Mouse (Mus musculus) midbrain, postnatal 0 days (tissue): Measurements from ENCODE around the gene Rbbp8nl. TPM values are rescaled to one million over a fixed set of nuclear protein-coding genes. Genes with fewer than 3 reads are reported as not detected.

Experiments used
- ATAC-seq: fragments of 200-750 bp; cut with Nextera tagmentation; 2 replicates; pipeline ENCODE4 v1.8.0; 2017; ENCODE audit warnings: moderate number of reproducible peaks, mild to moderate bottlenecking, moderate TSS enrichment, moderate library complexity; ENCODE audit not compliant: low FRiP score
- DNase-seq: peaks from one replicate; pipeline ENCODE4 v3.0.0-alpha.2; 2015; ENCODE audit warnings: low spot score
- H3K27ac ChIP-seq: fragments of 300-500 bp; sonication (generic); 2 replicates; pipeline ENCODE4 v1.5.1; 2014; ENCODE audit warnings: low read depth, mild to moderate bottlenecking, low read length, mixed read lengths
- H3K27me3 ChIP-seq: fragments of 300-500 bp; sonication (generic); 2 replicates; pipeline ENCODE4 v1.6.1; 2014; ENCODE audit warnings: low read length, control low read depth, mixed read lengths; ENCODE audit not compliant: insufficient read depth
- H3K36me3 ChIP-seq: fragments of 300-500 bp; sonication (generic); 2 replicates; pipeline ENCODE4 v1.6.1; 2014; ENCODE audit warnings: low read length, control low read depth, mixed read lengths; ENCODE audit not compliant: insufficient read depth
- H3K4me1 ChIP-seq: fragments of 300-500 bp; sonication (generic); 2 replicates; pipeline ENCODE4 v1.6.1; 2014; ENCODE audit warnings: mild to moderate bottlenecking, control low read depth, antibody characterized with exemption, low read length, mixed read lengths; ENCODE audit not compliant: insufficient read depth
- H3K4me2 ChIP-seq: fragments of 300-500 bp; sonication (generic); 2 replicates; pipeline ENCODE4 v1.6.1; 2014; ENCODE audit warnings: low read depth, mild to moderate bottlenecking, low read length, mixed read lengths; ENCODE audit not compliant: poor library complexity, severe bottlenecking
- H3K4me3 ChIP-seq: fragments of 300-500 bp; sonication (generic); 2 replicates; pipeline ENCODE4 v1.5.1; 2014; ENCODE audit warnings: low read depth, mild to moderate bottlenecking, low read length, moderate library complexity
- H3K9ac ChIP-seq: fragments of 300-500 bp; sonication (generic); replicated peaks from 2 replicates; pipeline ENCODE4 v1.6.1; 2014; ENCODE audit warnings: mild to moderate bottlenecking, low read length, moderate library complexity, mixed read lengths; ENCODE audit not compliant: poor library complexity, severe bottlenecking
- H3K9me3 ChIP-seq: fragments of 300-500 bp; sonication (generic); 2 replicates; pipeline ENCODE4 v1.6.1; 2016; ENCODE audit warnings: low read length, control low read depth
- CTCF ChIP-seq: IDR thresholded peaks from 2 replicates; pipeline ENCODE4 v1.5.1; 2016; ENCODE audit warnings: antibody characterized with exemption, mild to moderate bottlenecking
- WGBS: fragments of 180-500 bp; shearing (Covaris S2); extraction: QIAGEN DNeasy Blood & Tissue Kit; methylation state at CpG from one replicate; pipeline ENCODE4 v1.1.7; 2014; 5-methylcytosine and 5-hydroxymethylcytosine counted together
- polyA plus RNA-seq: library from polyadenylated mRNA; unstranded; fragments of >200 nt; fragmentation: Nextera tagmentation; extraction: Ambion mirVana; gene quantifications from 2 replicates; pipeline ENCODE4 v1.2.1, GENCODE M21; 2015
- total RNA-seq: library from RNA; depleted of rRNA; stranded (reverse); fragments of >200 nt; gene quantifications from 2 replicates; pipeline ENCODE4 v1.2.3, GENCODE M21; 2014

The Rbbp8nl gene
- total and polyA plus RNA-seq, 2 experiments from 2014 or later = not detected

DNA sequence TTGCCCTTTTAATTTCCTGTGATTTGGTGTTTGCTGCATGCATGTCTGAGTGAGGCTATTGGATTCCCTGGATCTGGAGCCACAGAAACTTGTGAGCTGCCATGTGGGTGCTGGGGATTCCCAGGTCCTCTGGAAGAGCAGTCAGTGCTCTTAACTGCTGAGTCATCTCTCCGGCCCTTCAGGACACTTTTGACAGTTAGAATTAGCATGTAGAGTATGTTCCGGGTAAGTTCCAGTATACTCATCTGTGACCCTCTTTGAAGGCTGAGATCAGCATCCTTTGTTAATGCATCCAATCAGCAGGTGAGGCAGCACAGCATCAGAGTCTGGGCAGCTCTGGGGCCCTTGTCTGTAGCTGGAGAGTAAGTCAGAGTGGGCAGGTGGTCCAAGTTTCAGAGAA, 10.6 kb upstream of the Rbbp8nl start:
- DNase-seq (no peak), ATAC-seq (no peak)
- 83% methylated on average over 2 of the region's 2 CpGs for WGBS
- Histone ChIP-seq H3K4me3 (no peak overlapping the region), H3K27ac (no peak overlapping the region), H3K9ac (no peak overlapping the region), H3K9me3 (0 out of 2 replicates have a peak, but pooled peaks cover 4% of the 10 kb centered on the region), H3K4me1 (no peaks in the 10 kb centered on the region), H3K27me3 (no peaks in the 10 kb centered on the region), H3K4me2 (no peak overlapping the region), H3K36me3 (no peaks in the 10 kb centered on the region)
- TF ChIP-seq CTCF = no peak

GRCm38 (mm10) chr2:180292906-180293305, 3.2 kb upstream of the Rbbp8nl start:
- H3K9me3 ChIP-seq = no peaks in the 10 kb centered on the region
- ATAC-seq = no peak
- no peak overlapping the region for H3K4me2 ChIP-seq
- no peaks in the 10 kb centered on the region for H3K36me3 ChIP-seq
- no peak overlapping the region for H3K27ac ChIP-seq
- H3K27me3 ChIP-seq = no peaks in the 10 kb centered on the region
- no peaks in the 10 kb centered on the region for H3K4me1 ChIP-seq
- TF ChIP-seq CTCF = no peak
- no peak for DNase-seq
- 77% methylated on average over 8 of the region's 8 CpGs for WGBS
- H3K9ac ChIP-seq = no peak overlapping the region
- H3K4me3 ChIP-seq = no peak overlapping the region

- TF ChIP-seq CTCF = no peak
Observed at GRCm38 (mm10) chr2:180292026-180292425, 2.3 kb upstream of the Rbbp8nl start.

DNA sequence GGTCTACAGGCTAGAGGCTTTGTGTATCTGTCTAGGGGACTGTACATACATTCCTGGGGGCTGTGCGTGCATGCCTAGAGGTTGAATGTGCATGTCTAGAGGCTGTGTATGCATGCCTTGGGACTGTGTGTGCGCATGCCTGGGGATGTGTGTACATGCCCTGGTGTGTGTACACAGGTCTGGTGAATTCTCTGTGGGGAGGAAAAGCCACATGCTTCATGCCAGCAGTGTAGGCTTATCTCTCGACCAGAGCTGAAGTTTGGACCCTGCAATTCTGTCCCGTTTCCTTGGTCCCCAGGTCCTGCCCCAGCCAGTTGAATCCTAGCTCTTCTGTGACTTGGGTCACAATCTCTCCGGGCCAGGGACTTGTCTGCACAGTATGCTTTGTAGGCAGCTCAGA, 1.9 kb upstream of the Rbbp8nl start:
- 80% methylated on average over 5 of the region's 5 CpGs for WGBS
- no peaks in the 10 kb centered on the region for H3K27me3 ChIP-seq
- DNase-seq (no peak), ATAC-seq (no peak)
- H3K4me2 ChIP-seq = no peak overlapping the region
- H3K9ac ChIP-seq = no peak overlapping the region
- H3K4me1 ChIP-seq = no peaks in the 10 kb centered on the region
- TF ChIP-seq CTCF = no peak
- H3K9me3 ChIP-seq = no peaks in the 10 kb centered on the region
- H3K36me3 ChIP-seq = no peaks in the 10 kb centered on the region
- H3K27ac ChIP-seq = no peak overlapping the region
- H3K4me3 ChIP-seq = no peak overlapping the region

More at GRCm38 (mm10) chr2:180292026-180292425, 2.3 kb upstream of the Rbbp8nl start:
- ATAC-seq (no peak), DNase-seq (no peak)
- no peaks in the 10 kb centered on the region for H3K9me3 ChIP-seq
- no peak overlapping the region for H3K4me2 ChIP-seq
- no peaks in the 10 kb centered on the region for H3K27me3 ChIP-seq
- H3K9ac ChIP-seq = no peak overlapping the region
- no peak overlapping the region for H3K4me3 ChIP-seq
- WGBS = 89% methylated on average over 4 of the region's 4 CpGs
- no peaks in the 10 kb centered on the region for H3K4me1 ChIP-seq
- H3K36me3 ChIP-seq = no peaks in the 10 kb centered on the region
- H3K27ac ChIP-seq = no peak overlapping the region

- TF ChIP-seq CTCF = no peak
- DNase-seq = no peak
Observed at GRCm38 (mm10) chr2:180290503-180290902, 824 bp upstream of the Rbbp8nl start.

GRCm38 (mm10) chr2:180288966-180289365, 713 bp downstream of the Rbbp8nl start:
- Histone ChIP-seq H3K4me2 (no peak overlapping the region), H3K9me3 (no peaks in the 10 kb centered on the region), H3K27ac (no peak overlapping the region), H3K4me3 (no peak overlapping the region), H3K27me3 (no peaks in the 10 kb centered on the region), H3K4me1 (no peaks in the 10 kb centered on the region), H3K9ac (no peak overlapping the region), H3K36me3 (no peaks in the 10 kb centered on the region)
- no peak for TF ChIP-seq CTCF
- no peak for ATAC-seq
- WGBS = 68% methylated on average over 11 of the region's 11 CpGs
- no peak for DNase-seq

More at GRCm38 (mm10) chr2:180290503-180290902, 824 bp upstream of the Rbbp8nl start:
- H3K9ac ChIP-seq = no peak overlapping the region
- H3K36me3 ChIP-seq = no peaks in the 10 kb centered on the region
- no peaks in the 10 kb centered on the region for H3K9me3 ChIP-seq
- ATAC-seq = no peak
- no peak overlapping the region for H3K4me3 ChIP-seq
- 67% methylated on average over 6 of the region's 6 CpGs for WGBS
- H3K4me2 ChIP-seq = no peak overlapping the region
- no peaks in the 10 kb centered on the region for H3K27me3 ChIP-seq
- no peaks in the 10 kb centered on the region for H3K4me1 ChIP-seq
- H3K27ac ChIP-seq = no peak overlapping the region
